Mouse (Mus musculus): Measurements from ENCODE around the gene Elmo2.

Elmo2 gene

GRCm38 (mm10) chr2:165288315-165289031 is 37.8 kb downstream of the Elmo2 start:
- DNase-seq (ENCODE audit: low read depth, low spot score), result no peak

GRCm38 (mm10) chr2:165287202-165287984 is 38.9 kb downstream of the Elmo2 start, which contains the start of gene Slc35c2:
TSS of gene Slc35c2 (minus strand) at chr2:165287869.
- DNase-seq (ENCODE audit: low read depth, low spot score), result peak; percentile 94

- no peak for DNase-seq (ENCODE audit: low read depth, low spot score)
Measured at GRCm38 (mm10) chr2:165286361-165287201, 39.7 kb downstream of the Elmo2 start.

- no peak for DNase-seq (ENCODE audit: low read depth, low spot score)
Measured at GRCm38 (mm10) chr2:165285621-165286020, 40.7 kb downstream of the Elmo2 start.

- DNase-seq (ENCODE audit: low read depth, low spot score), result no peak
Measured at GRCm38 (mm10) chr2:165285034-165285433, 41.2 kb downstream of the Elmo2 start.

- no peak for DNase-seq (ENCODE audit: low read depth, low spot score)
Measured at GRCm38 (mm10) chr2:165284377-165284776, 41.9 kb downstream of the Elmo2 start.

- DNase-seq (ENCODE audit: low read depth, low spot score), result no peak
Measured at GRCm38 (mm10) chr2:165283644-165284043, 42.6 kb downstream of the Elmo2 start.

GRCm38 (mm10) chr2:165281779-165282311 is 44.4 kb downstream of the Elmo2 start:
- no peak for DNase-seq (ENCODE audit: low read depth, low spot score)

- DNase-seq (ENCODE audit: low read depth, low spot score), result no peak
Measured at GRCm38 (mm10) chr2:165279351-165279750, 46.9 kb downstream of the Elmo2 start.

- no peak for DNase-seq (ENCODE audit: low read depth, low spot score)
Measured at GRCm38 (mm10) chr2:165277188-165277740, 49.0 kb downstream of the Elmo2 start.

- peak; percentile 31 for DNase-seq (ENCODE audit: low read depth, low spot score)
Measured at GRCm38 (mm10) chr2:165275824-165276223, 50.5 kb downstream of the Elmo2 start.

GRCm38 (mm10) chr2:165275124-165275640 is 51.1 kb downstream of the Elmo2 start:
- DNase-seq (ENCODE audit: low read depth, low spot score), result peak; percentile 14

GRCm38 (mm10) chr2:165273589-165273988 is 52.7 kb downstream of the Elmo2 start:
- no peak for DNase-seq (ENCODE audit: low read depth, low spot score)

GRCm38 (mm10) chr2:165271326-165271725 is 55.0 kb downstream of the Elmo2 start:
- no peak for DNase-seq (ENCODE audit: low read depth, low spot score)

GRCm38 (mm10) chr2:165270858-165271257 is 55.4 kb downstream of the Elmo2 start:
- no peak for DNase-seq (ENCODE audit: low read depth, low spot score)

GRCm38 (mm10) chr2:165266739-165267138 is 59.5 kb downstream of the Elmo2 start:
- DNase-seq (ENCODE audit: low read depth, low spot score), result no peak

GRCm38 (mm10) chr2:165263861-165264260 is 62.4 kb downstream of the Elmo2 start:
- DNase-seq (ENCODE audit: low read depth, low spot score), result no peak

- DNase-seq (ENCODE audit: low read depth, low spot score), result no peak
Measured at GRCm38 (mm10) chr2:165262274-165262990, 63.8 kb downstream of the Elmo2 start.

- DNase-seq (ENCODE audit: low read depth, low spot score), result no peak
Measured at GRCm38 (mm10) chr2:165259859-165260258, 66.4 kb downstream of the Elmo2 start.

GRCm38 (mm10) chr2:165258321-165258720 is 68.0 kb downstream of the Elmo2 start:
- DNase-seq (ENCODE audit: low read depth, low spot score), result no peak
